ENCODE assay signal across 29 mouse cellular contexts in genomic region chr7:99428836-99429235, GRCm38 (mm10). TPM values are rescaled to one million over a fixed set of nuclear protein-coding genes. Genes with fewer than 3 reads are reported as not detected.
DNase-seq lines count a peak whose midpoint lies in the region; ATAC-seq and TF ChIP-seq lines count a peak whose summit lies in the region.
"Had no signal": no experiment of that assay in that cellular context is flagged by ENCODE, and none has a peak within 500 bp of the region (broad histone marks: within the 10 kb centered on the region; RNA-seq: fewer than 3 reads in every experiment).

No protein-coding gene starts in this region.

- no peaks in the 10 kb centered on the region for H3K79me2 ChIP-seq in myocyte (ENCODE audit: control insufficient read depth, insufficient read depth)

- H3K27me3 ChIP-seq in forebrain, embryonic 10.5 days (ENCODE audit: poor library complexity, severe bottlenecking) = no peaks in the 10 kb centered on the region
- no peaks in the 10 kb centered on the region for H3K27me3 ChIP-seq in forebrain, embryonic 16.5 days (replicated peaks; ENCODE audit: control insufficient read depth, insufficient read depth, low read length)
- H3K27me3 ChIP-seq in myocyte (ENCODE audit: control insufficient read depth, insufficient read depth, insufficient read length) = no peaks in the 10 kb centered on the region
- H3K27me3 ChIP-seq: embryonic facial prominence, embryonic 13.5 days; forebrain, embryonic 13.5 days; heart, embryonic 13.5 days; intestine, embryonic 15.5 days; midbrain, embryonic 13.5 days had no signal

- peaks cover 63% of the 10 kb centered on the region for H3K4me1 ChIP-seq in forebrain, embryonic 10.5 days
- peaks cover 26% of the 10 kb centered on the region for H3K4me1 ChIP-seq in forebrain, embryonic 16.5 days (replicated peaks; ENCODE audit: control insufficient read depth, insufficient read depth, low read length)

- DNase-seq in forebrain, embryonic 10.5 days (ENCODE audit: extremely low spot score, low spot score) = no peak
- peak; percentile 37 for DNase-seq in CD4-positive, CD25-positive, alpha-beta regulatory T cell, adult 2 months (ENCODE audit: low read depth, low spot score)
- no peak for DNase-seq in left cerebral cortex, adult 8-10 months (ENCODE audit: low spot score in 2 of 2)
- no peak for DNase-seq in spleen, adult 12 weeks (ENCODE audit: low spot score)
- no peak for DNase-seq in heart, adult 9 months (ENCODE audit: low spot score in 2 of 2)
- DNase-seq: adrenal gland, adult 8-10 months; cerebellum, adult 11-12 months; cerebellum, postnatal 10 days; heart, adult 11 months; heart, postnatal 36 days; kidney, adult 8-10 months; kidney, postnatal 10 days; lung, adult 18-20 months; lung, postnatal 10 days; right cerebral cortex, adult 18-20 months; right cerebral cortex, postnatal 4 days had no signal

- peaks cover 3% of the 10 kb centered on the region; the same call in 1 of the 2 replicates for H3K36me3 ChIP-seq in forebrain, embryonic 10.5 days (replicated peaks)
- no peaks in the 10 kb centered on the region for H3K36me3 ChIP-seq in forebrain, embryonic 16.5 days (ENCODE audit: control insufficient read depth, insufficient read depth)
- no peaks in the 10 kb centered on the region for H3K36me3 ChIP-seq in myocyte (ENCODE audit: control insufficient read depth, insufficient read depth)
- H3K36me3 ChIP-seq: embryonic facial prominence, embryonic 13.5 days; intestine, embryonic 15.5 days; limb, embryonic 12.5 days; liver, embryonic 12.5 days had no signal

- no peak overlapping the region for H3K9ac ChIP-seq in forebrain, embryonic 16.5 days (replicated peaks; ENCODE audit: low read depth, low read length)
- H3K9ac ChIP-seq: embryonic facial prominence, embryonic 13.5 days; forebrain, embryonic 13.5 days; heart, embryonic 13.5 days; hindbrain, embryonic 14.5 days; intestine, embryonic 15.5 days; limb, embryonic 12.5 days; liver, embryonic 12.5 days had no signal

- H3K4me3 ChIP-seq in forebrain, embryonic 10.5 days = no peak overlapping the region
- H3K4me3 ChIP-seq in forebrain, embryonic 16.5 days (replicated peaks; ENCODE audit: low read length) = no peak overlapping the region
- no peak overlapping the region for H3K4me3 ChIP-seq in myocyte
- H3K4me3 ChIP-seq: embryonic facial prominence, embryonic 13.5 days; erythroblast, embryonic 14.5 days; forebrain, embryonic 13.5 days; heart, embryonic 13.5 days; intestine, embryonic 15.5 days; limb, embryonic 12.5 days; liver, embryonic 12.5 days; midbrain, embryonic 13.5 days had no signal

- H3K4me2 ChIP-seq in forebrain, embryonic 16.5 days (ENCODE audit: low read length) = no peak overlapping the region
- peak overlapping the region; percentile 32 for H3K4me2 ChIP-seq in myocyte (ENCODE audit: low read depth)
- H3K4me2 ChIP-seq: embryonic facial prominence, embryonic 13.5 days; forebrain, embryonic 13.5 days; heart, embryonic 13.5 days; hindbrain, embryonic 14.5 days; intestine, embryonic 15.5 days; limb, embryonic 12.5 days; liver, embryonic 12.5 days; midbrain, embryonic 13.5 days had no signal

- H3K9me3 ChIP-seq in forebrain, embryonic 10.5 days = no peaks in the 10 kb centered on the region
- no peaks in the 10 kb centered on the region for H3K9me3 ChIP-seq in forebrain, embryonic 16.5 days (ENCODE audit: control insufficient read depth, low read length)
- H3K9me3 ChIP-seq: embryonic facial prominence, embryonic 13.5 days; forebrain, embryonic 13.5 days; heart, embryonic 13.5 days; intestine, embryonic 15.5 days; limb, embryonic 12.5 days; liver, embryonic 12.5 days; midbrain, embryonic 13.5 days had no signal

- no peak for ATAC-seq in forebrain, embryonic 16.5 days
- peak; percentile 46 for ATAC-seq in common myeloid progenitor, adult 5-6 weeks (replicated peaks; ENCODE audit: low read depth, poor library complexity, severe bottlenecking)
- ATAC-seq: forebrain, embryonic 13.5 days; intestine, embryonic 15.5 days; liver, embryonic 12.5 days had no signal

- WGBS in forebrain, embryonic 10.5 days = 95% methylated on average over 5 of the region's 5 CpGs
- WGBS in forebrain, embryonic 16.5 days = 92% methylated on average over 5 of the region's 5 CpGs

- TF ChIP-seq POLR2A in myocyte (IDR thresholded peaks at IDR 0.05; ENCODE audit: insufficient read length, low read depth) = no peak

- no peak overlapping the region for H3ac ChIP-seq in myocyte (ENCODE audit: control insufficient read depth, insufficient read length)

- H3K27ac ChIP-seq in forebrain, embryonic 10.5 days = peak overlapping the region; percentile 40; the same call in 1 of the 2 replicates
- no peak overlapping the region for H3K27ac ChIP-seq in forebrain, embryonic 16.5 days (ENCODE audit: low read length)
- H3K27ac ChIP-seq: embryonic facial prominence, embryonic 13.5 days; heart, embryonic 13.5 days; intestine, embryonic 15.5 days; limb, embryonic 12.5 days; liver, embryonic 12.5 days had no signal

TF ChIP-seq in myocyte, 11 proteins besides CTCF, POLR2A, EP300 and RAD21:
- TF ChIP-seq TCF3 (IDR thresholded peaks at IDR 0.05; ENCODE audit: insufficient read length, low read depth) (no peak), MYOG (IDR thresholded peaks at IDR 0.05; ENCODE audit: control insufficient read depth in 1 of 3, insufficient read depth in 1 of 3, insufficient read length in 2 of 3, low read depth in 2 of 3) (no peak), E2F4 (IDR thresholded peaks at IDR 0.05; ENCODE audit: insufficient read depth) (no peak), MYOD1 (IDR thresholded peaks at IDR 0.05; ENCODE audit: control insufficient read depth in 1 of 3, insufficient read length in 2 of 3, low read depth in 2 of 3) (no peak), REST (IDR thresholded peaks at IDR 0.05; ENCODE audit: insufficient read depth, insufficient read length) (no peak)
TF ChIP-seq in myocyte: peak in this region for 0.

RNA-seq across cellular contexts. Expression of gene Klhl35, which starts 37.0 kb away (rescaled TPM):
- polyA plus RNA-seq in forebrain, embryonic 10.5 days (2016; fragmentation: Nextera tagmentation; extraction: Ambion mirVana) = 0.75 and 0.97 TPM in 2 replicates
- polyA plus RNA-seq in forebrain, embryonic 16.5 days (2015; fragmentation: Nextera tagmentation; extraction: Ambion mirVana) = 3.8 and 4.0 TPM in 2 replicates
- not detected in 2 replicates for total RNA-seq in common myeloid progenitor, adult 5-6 weeks (2017)
- polyA plus RNA-seq in myocyte (2012; fragmentation: generic; extraction: Trizol) = not detected
- total RNA-seq in left cerebral cortex, adult 8-10 months (2022) = 1 to 10 TPM; 1.5 to 4.9 (median 3.7) TPM
- total RNA-seq: gastrocnemius, adult 8-10 months; heart, postnatal 36 days had no signal
- polyA plus RNA-seq: erythroblast, embryonic 14.5 days had no signal

RNA-seq across cellular contexts. Expression of gene Gdpd5, which starts 47.6 kb away (rescaled TPM):
- 12.7 and 15.9 TPM in 2 replicates for polyA plus RNA-seq in forebrain, embryonic 10.5 days (2016; fragmentation: Nextera tagmentation; extraction: Ambion mirVana)
- polyA plus RNA-seq in forebrain, embryonic 16.5 days (2015; fragmentation: Nextera tagmentation; extraction: Ambion mirVana) = 45.2 and 48.0 TPM in 2 replicates
- not detected in 2 replicates for total RNA-seq in common myeloid progenitor, adult 5-6 weeks (2017)
- polyA plus RNA-seq in myocyte (2012; fragmentation: generic; extraction: Trizol) = 9.5 TPM
- 10 to 100 TPM; 38.3 to 48.7 (median 40.9) TPM for total RNA-seq in left cerebral cortex, adult 8-10 months (2022)

RNA-seq across cellular contexts. Expression of gene Rps3, which starts 54.7 kb away (rescaled TPM):
- 762 and 795 TPM in 2 replicates for polyA plus RNA-seq in forebrain, embryonic 10.5 days (2016; fragmentation: Nextera tagmentation; extraction: Ambion mirVana)
- 503 and 525 TPM in 2 replicates for polyA plus RNA-seq in forebrain, embryonic 16.5 days (2015; fragmentation: Nextera tagmentation; extraction: Ambion mirVana)
- 1,801 and 2,134 TPM in 2 replicates for total RNA-seq in common myeloid progenitor, adult 5-6 weeks (2017)
- 2,049 TPM for polyA plus RNA-seq in myocyte (2012; fragmentation: generic; extraction: Trizol)
- total RNA-seq in left cerebral cortex, adult 8-10 months (2022) = 100 to 1,000 TPM; 240 to 334 (median 272) TPM
